Mouse (Mus musculus) stomach, postnatal 0 days (tissue): ENCODE data around the gene Itprip.
A peak's percentile ranks its signal among the peaks of the same experiment; 100 is the strongest.

Experiments used
- CTCF ChIP-seq: IDR thresholded peaks from 2 replicates; pipeline ENCODE4 v1.5.1; 2016; ENCODE audit warnings: antibody characterized with exemption, low read depth, mild to moderate bottlenecking, moderate library complexity
- EP300 ChIP-seq: optimal IDR thresholded peaks from 2 replicates; pipeline ENCODE3; 2016; ENCODE audit warnings: antibody characterized with exemption

DNA sequence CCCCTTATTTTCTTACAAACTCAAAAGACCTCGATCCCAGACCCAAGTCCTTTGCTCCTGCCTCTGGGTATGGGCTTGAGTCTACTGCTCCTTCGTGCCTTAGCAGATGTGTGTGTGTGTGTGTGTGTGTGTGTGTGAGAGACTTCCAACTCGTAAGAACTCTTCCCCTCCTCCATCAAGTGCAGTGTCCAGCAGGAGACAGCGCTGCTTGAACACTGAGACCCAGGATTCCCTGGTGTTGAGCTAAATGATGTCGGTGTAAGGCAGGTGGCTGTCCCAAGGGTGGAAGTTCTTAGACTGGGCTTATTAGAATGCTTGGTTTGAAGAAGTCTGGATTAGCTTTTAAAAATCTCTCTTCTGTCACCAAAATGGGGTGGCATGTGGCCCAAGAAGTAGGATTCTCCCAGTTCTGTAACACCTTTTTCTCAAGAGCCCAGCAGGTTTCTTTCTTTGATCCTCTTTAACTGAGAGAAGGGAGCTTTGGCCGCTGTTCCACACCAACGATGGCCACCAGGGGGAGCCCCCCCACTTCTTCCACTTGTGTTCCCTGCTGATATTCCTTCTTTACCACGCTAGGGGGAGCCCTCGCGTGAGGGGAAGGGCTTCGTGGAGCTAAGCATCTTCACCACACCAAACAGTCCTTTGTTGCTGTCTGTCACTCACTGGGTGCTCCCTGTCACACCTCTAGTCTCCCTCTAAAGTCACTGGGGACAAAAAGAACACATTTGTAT lies 36.8 kb downstream of the Itprip start:
- no peak for TF ChIP-seq EP300
- TF ChIP-seq CTCF, result peak; percentile 100
